Mouse (Mus musculus) cerebellum, adult 2 months (tissue): ENCODE data around the gene Marcksl1. TPM values are rescaled to one million over a fixed set of nuclear protein-coding genes. Genes with fewer than 3 reads are reported as not detected.

ENCODE experiments used
- DNase-seq, 2 experiments: peaks; one replicate each; pipeline ENCODE4 v3.0.0; 2021
- H3K27ac ChIP-seq: fragments of 200-500 bp; 2 replicates; pipeline ENCODE4 v1.5.1; 2012; ENCODE audit warnings: low read length, control low read depth, inconsistent platforms; ENCODE audit not compliant: insufficient read depth
- H3K27me3 ChIP-seq: fragments of 200-500 bp; 2 replicates; pipeline ENCODE4 v1.6.1; 2012; ENCODE audit warnings: inconsistent platforms, mild to moderate bottlenecking, low read length, moderate library complexity; ENCODE audit not compliant: control insufficient read depth, insufficient read depth
- H3K4me1 ChIP-seq: fragments of 200-500 bp; 2 replicates; pipeline ENCODE4 v1.6.1; 2011; ENCODE audit warnings: low read length; ENCODE audit not compliant: control insufficient read depth, insufficient read depth
- H3K4me3 ChIP-seq: fragments of 200-500 bp; replicated peaks from 2 replicates; pipeline ENCODE3; 2011; ENCODE audit warnings: mild to moderate bottlenecking, low read depth, low read length, control low read depth; ENCODE audit not compliant: insufficient read depth
- CTCF ChIP-seq: fragments of 200-500 bp; IDR thresholded peaks from 2 replicates; pipeline ENCODE4 v1.5.1; 2011; ENCODE audit warnings: low read depth, mild to moderate bottlenecking, control low read depth, low read length, moderate library complexity, borderline replicate concordance; ENCODE audit not compliant: insufficient read depth
- POLR2A ChIP-seq: fragments of 200-500 bp; IDR thresholded peaks from 2 replicates; pipeline ENCODE4 v1.6.1; 2011; ENCODE audit warnings: low read length, control low read depth, borderline replicate concordance; ENCODE audit not compliant: insufficient read depth
- WGBS: fragments of 180-500 bp; shearing (Covaris S2); methylation state at CpG from one replicate; pipeline ENCODE4 v1.1.7; 2018; 5-methylcytosine and 5-hydroxymethylcytosine counted together
- polyA plus RNA-seq: library from polyadenylated mRNA; depleted of rRNA; stranded (reverse); fragments of >200 nt; gene quantifications from 2 replicates; pipeline ENCODE4 v1.2.3, GENCODE M21; 2012; rRNA removed

Gene Marcksl1
- polyA plus RNA-seq, 1 experiment, result 70.0 TPM

DNA sequence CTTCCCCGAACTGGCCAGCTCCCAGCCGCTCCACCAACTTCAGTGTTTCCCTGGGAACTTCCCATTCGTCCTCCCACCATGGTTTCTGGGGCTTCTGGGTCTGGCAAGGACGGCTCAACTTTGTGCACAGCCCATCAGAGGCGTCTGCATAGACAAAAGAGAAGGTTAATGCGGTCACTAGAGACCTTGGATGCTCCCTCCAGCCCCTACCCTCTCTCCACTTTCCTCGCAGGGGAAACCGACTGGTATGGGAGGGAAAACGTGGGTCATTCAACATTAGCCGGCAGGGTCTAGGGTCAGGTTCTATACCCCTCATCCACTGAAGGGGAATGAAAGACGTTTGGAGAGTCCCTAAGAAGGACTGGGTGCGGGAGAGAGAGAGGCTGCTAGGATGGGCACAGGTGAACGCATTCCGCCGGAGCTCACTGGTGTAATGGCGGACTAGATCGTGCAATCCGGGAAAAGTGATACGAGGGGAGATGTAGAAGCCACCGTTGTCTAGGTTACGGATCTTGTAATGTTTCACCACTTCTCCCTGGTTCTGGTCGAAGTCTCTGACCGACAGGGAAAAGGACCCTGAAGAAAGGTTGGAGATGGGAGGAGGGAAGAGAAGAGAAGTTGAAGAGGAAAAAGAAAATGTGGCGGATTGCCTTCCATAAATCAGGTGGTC, 42.6 kb downstream of the Marcksl1 start:
- DNase-seq, result no peak
- Histone ChIP-seq H3K27ac (no peak overlapping the region), H3K4me1 (peaks cover 11% of the 10 kb centered on the region; the same call in 1 of the 2 replicates), H3K27me3 (no peaks in the 10 kb centered on the region), H3K4me3 (peak overlapping the region; percentile 84)
- 1% methylated on average over 24 of the region's 24 CpGs for WGBS
- TF ChIP-seq CTCF (no peak), POLR2A (no peak)

GRCm38 (mm10) chr4:129556532-129557223, 43.3 kb downstream of the Marcksl1 start:
- peak overlapping the region; percentile 84 for H3K4me3 ChIP-seq
- peak; percentile 75 to 79 for DNase-seq
- no peak overlapping the region for H3K27ac ChIP-seq
- TF ChIP-seq POLR2A, result peak; percentile 51; the same call in 1 of the 2 replicates
- no peak for TF ChIP-seq CTCF
- H3K4me1 ChIP-seq, result peaks cover 11% of the 10 kb centered on the region; the same call in 1 of the 2 replicates
- 8% methylated on average over 33 of the region's 33 CpGs for WGBS
- no peaks in the 10 kb centered on the region for H3K27me3 ChIP-seq

- Histone ChIP-seq H3K4me1 (peaks cover 11% of the 10 kb centered on the region; the same call in 1 of the 2 replicates), H3K27me3 (no peaks in the 10 kb centered on the region), H3K27ac (no peak overlapping the region), H3K4me3 (no peak overlapping the region)
- no peak for TF ChIP-seq CTCF
- no peak for TF ChIP-seq POLR2A
- 94% methylated on average over 9 of the region's 9 CpGs for WGBS
- no peak for DNase-seq
These were observed 44.0 kb downstream of the Marcksl1 start for GRCm38 (mm10) chr4:129557256-129557808.

GRCm38 (mm10) chr4:129558321-129558955, 45.1 kb downstream of the Marcksl1 start:
- WGBS, result 89% methylated on average over 12 of the region's 12 CpGs
- no peak overlapping the region for H3K4me3 ChIP-seq
- TF ChIP-seq CTCF, result no peak
- no peak for TF ChIP-seq POLR2A
- H3K27ac ChIP-seq, result no peak overlapping the region
- no peak for DNase-seq
- no peaks in the 10 kb centered on the region for H3K27me3 ChIP-seq
- H3K4me1 ChIP-seq, result peaks cover 11% of the 10 kb centered on the region; the same call in 1 of the 2 replicates

DNA sequence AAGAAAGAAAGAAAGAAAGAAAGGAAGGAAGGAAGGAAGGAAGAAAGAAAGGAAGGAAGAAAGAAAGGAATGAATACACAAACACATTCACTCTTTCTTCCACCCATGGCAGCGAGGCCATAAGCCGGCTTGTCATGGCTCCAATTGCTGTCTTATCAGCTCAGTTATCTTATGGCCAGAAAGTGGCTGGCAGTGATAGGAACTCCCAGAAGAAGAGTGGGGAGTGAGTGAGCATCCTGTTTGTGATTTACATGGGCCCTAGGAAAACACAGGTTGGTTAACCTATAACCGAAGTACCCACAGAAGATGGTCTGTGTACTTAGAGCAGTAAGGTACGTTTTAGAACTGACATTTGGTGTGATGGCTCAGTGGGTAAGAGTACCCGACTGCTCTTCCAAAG, 47.8 kb downstream of the Marcksl1 start:
- no peak for TF ChIP-seq CTCF
- no peak for TF ChIP-seq POLR2A
- Histone ChIP-seq H3K4me1 (peaks cover 5% of the 10 kb centered on the region; the same call in 1 of the 2 replicates), H3K27me3 (no peaks in the 10 kb centered on the region), H3K27ac (no peak overlapping the region), H3K4me3 (no peak overlapping the region)
- no peak for DNase-seq
- WGBS, result 90% methylated on average over 5 of the region's 5 CpGs

DNA sequence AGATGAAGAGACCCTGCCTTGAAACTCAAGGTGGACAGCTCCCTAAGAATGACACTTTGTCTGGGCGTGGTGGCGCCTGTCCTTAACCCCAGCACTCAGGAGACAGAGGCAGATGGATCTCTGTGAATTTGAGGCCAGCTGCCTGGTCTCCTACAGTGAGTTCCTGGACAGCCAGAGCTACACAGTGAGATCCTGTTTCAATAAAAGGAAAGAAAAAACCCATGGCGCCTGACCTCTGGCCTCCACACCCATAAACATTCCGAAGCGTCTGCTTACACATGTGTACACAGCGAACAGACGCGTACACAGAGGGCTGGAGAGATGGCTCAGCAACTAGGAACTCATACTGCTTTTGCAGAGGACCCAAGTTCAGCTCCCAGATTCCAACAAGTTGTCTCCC, 50.3 kb downstream of the Marcksl1 start:
- no peak overlapping the region for H3K4me3 ChIP-seq
- no peak overlapping the region for H3K27ac ChIP-seq
- WGBS, result 78% methylated on average over 8 of the region's 8 CpGs
- no peaks in the 10 kb centered on the region for H3K4me1 ChIP-seq
- H3K27me3 ChIP-seq, result no peaks in the 10 kb centered on the region
- no peak for DNase-seq
- TF ChIP-seq CTCF (no peak), POLR2A (no peak)

- H3K4me3 ChIP-seq, result no peak overlapping the region
- WGBS, result 79% methylated on average over 6 of the region's 6 CpGs
- H3K4me1 ChIP-seq, result no peaks in the 10 kb centered on the region
- TF ChIP-seq POLR2A (no peak), CTCF (no peak)
- no peak overlapping the region for H3K27ac ChIP-seq
- no peaks in the 10 kb centered on the region for H3K27me3 ChIP-seq
- DNase-seq, result no peak
These were observed 51.8 kb downstream of the Marcksl1 start for GRCm38 (mm10) chr4:129565139-129565538.

Other genes starting within 250 kb of the Marcksl1 start
- 1.00 and 1.4 TPM in 2 replicates for gene Sync, start 226.0 kb upstream of the Marcksl1 start, polyA plus RNA-seq
- gene Rbbp4, start 178.2 kb upstream of the Marcksl1 start, polyA plus RNA-seq, result 70.9 and 73.7 TPM in 2 replicates
- gene Zbtb8os, start 177.9 kb upstream of the Marcksl1 start, polyA plus RNA-seq, result 31.2 and 35.3 TPM in 2 replicates
- 10.6 and 12.9 TPM in 2 replicates for gene Zbtb8a, start 135.5 kb upstream of the Marcksl1 start, polyA plus RNA-seq
- gene Zbtb8b, start 72.7 kb upstream of the Marcksl1 start, polyA plus RNA-seq, result 2.1 and 2.2 TPM in 2 replicates
- 33.9 and 37.3 TPM in 2 replicates for gene Bsdc1, start 52.0 kb upstream of the Marcksl1 start, polyA plus RNA-seq
- gene Tssk3, start 22.6 kb upstream of the Marcksl1 start, polyA plus RNA-seq, result 0.16 TPM in 2 replicates
- gene Fam229a, start 22.4 kb upstream of the Marcksl1 start, polyA plus RNA-seq, result 0.67 and 0.92 TPM in 2 replicates
- 61.5 and 66.8 TPM in 2 replicates for gene Hdac1, start 29.1 kb downstream of the Marcksl1 start, polyA plus RNA-seq
- gene Lck, start 60.1 kb downstream of the Marcksl1 start, polyA plus RNA-seq, result 0.92 and 1.00 TPM in 2 replicates
- gene Fam167b, start 65.0 kb downstream of the Marcksl1 start, polyA plus RNA-seq, result 0.26 and 0.40 TPM in 2 replicates
- 231 and 232 TPM in 2 replicates for gene Eif3i, start 87.1 kb downstream of the Marcksl1 start, polyA plus RNA-seq
- 143 and 144 TPM in 2 replicates for gene Tmem234, start 87.1 kb downstream of the Marcksl1 start, polyA plus RNA-seq
- 8.8 and 10.6 TPM in 2 replicates for gene Dcdc2b, start 100.7 kb downstream of the Marcksl1 start, polyA plus RNA-seq
- gene Iqcc, start 105.5 kb downstream of the Marcksl1 start, polyA plus RNA-seq, result 37.1 and 40.6 TPM in 2 replicates
- gene Ccdc28b, start 110.4 kb downstream of the Marcksl1 start, polyA plus RNA-seq, result 184 and 201 TPM in 2 replicates
- 40.0 and 40.6 TPM in 2 replicates for gene Txlna, start 127.5 kb downstream of the Marcksl1 start, polyA plus RNA-seq
- gene Kpna6, start 159.2 kb downstream of the Marcksl1 start, polyA plus RNA-seq, result 55.3 and 56.9 TPM in 2 replicates
- gene Tmem39b, start 183.3 kb downstream of the Marcksl1 start, polyA plus RNA-seq, result 13.2 and 13.8 TPM in 2 replicates
- gene Khdrbs1, start 228.7 kb downstream of the Marcksl1 start, polyA plus RNA-seq, result 42.0 and 42.5 TPM in 2 replicates